Mouse (Mus musculus) brain, embryonic 14.5 days (tissue): ENCODE measurements around the gene Taf1a.

ENCODE experiments used
- CTCF ChIP-seq: fragments of 200-500 bp; IDR thresholded peaks from 2 replicates; pipeline ENCODE4 v1.5.1; 2012; ENCODE audit warnings: inconsistent platforms, mild to moderate bottlenecking, moderate library complexity, borderline replicate concordance; ENCODE audit not compliant: insufficient read depth, insufficient read length; ENCODE audit errors: extremely low read depth
- POLR2A ChIP-seq: fragments of 200-500 bp; IDR thresholded peaks from 2 replicates; pipeline ENCODE4 v1.6.1; 2012; ENCODE audit warnings: mild to moderate bottlenecking, inconsistent platforms, borderline replicate concordance; ENCODE audit not compliant: poor library complexity, insufficient read depth, insufficient read length, severe bottlenecking; ENCODE audit errors: extremely low read depth

- TF ChIP-seq CTCF (no peak), POLR2A (peak; percentile 75)
Observed at GRCm38 (mm10) chr1:183369427-183370014, 19.3 kb upstream of the Taf1a start, which contains the start of gene Mia3.
